Comparison of ENCODE assay signal across 15 mouse cellular contexts in the genomic region with DNA sequence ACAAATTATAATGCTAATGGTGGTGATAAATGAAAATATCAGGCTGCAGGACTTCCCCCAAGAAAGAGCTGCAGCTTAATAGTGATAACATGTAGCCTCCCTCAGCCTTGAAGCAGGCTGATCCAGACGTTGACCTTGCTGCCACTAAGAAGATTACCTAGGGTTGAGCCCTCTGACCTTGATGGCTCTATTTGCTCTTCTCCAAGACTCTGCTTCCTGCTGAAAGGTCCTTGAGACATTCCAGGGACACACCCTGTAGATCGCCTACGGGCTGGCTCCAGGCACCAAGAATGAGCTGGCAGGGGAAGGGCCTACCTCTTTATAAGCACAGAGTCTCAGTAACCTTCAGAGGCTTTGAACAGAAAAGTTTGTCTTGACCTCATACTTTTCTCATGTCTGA. TPM values are rescaled to one million over a fixed set of nuclear protein-coding genes. Genes with fewer than 3 reads are reported as not detected.
A peak's percentile ranks its signal among the peaks of the same experiment; 100 is the strongest.
DNase-seq lines count a peak whose midpoint lies in the region.
"Not testable (repeated sequence)": the region's sequence is repeated elsewhere in the genome, so short reads cannot be mapped to it uniquely, and the experiment has no call there.
"Had no signal": no experiment of that assay in that cellular context is flagged by ENCODE, and none has a peak within 500 bp of the region (broad histone marks: within the 10 kb centered on the region; RNA-seq: fewer than 3 reads in every experiment).

No protein-coding gene starts in this region.

- H3K27ac ChIP-seq in ES-E14 (ENCODE audit: insufficient read depth, low read depth, low read length, poor library complexity, severe bottlenecking), result not testable (repeated sequence)

- in situ Hi-C loops in ES-E14 (cut with MboI; ENCODE audit: low sequenced_read_pairs in 2 of 2, unreplicated experiment in 2 of 2), result not testable (repeated sequence)

- H3K9me3 ChIP-seq in ES-E14 (ENCODE audit: control insufficient read depth, insufficient read depth, low read depth, low read length), result not testable (repeated sequence)

- H3K4me1 ChIP-seq in ES-E14 (ENCODE audit: control insufficient read depth in 2 of 2, insufficient read depth in 2 of 2, low read length in 2 of 2, poor library complexity in 1 of 2), result not testable (repeated sequence)

- not testable (repeated sequence) for H3K36me3 ChIP-seq in ES-E14 (ENCODE audit: control insufficient read depth, insufficient read depth, low read length, poor library complexity, severe bottlenecking)

- not testable (repeated sequence) for H3K4me3 ChIP-seq in ES-E14 (ENCODE audit: insufficient read depth in 1 of 2, low read depth in 1 of 2, low read length in 2 of 2, poor library complexity in 1 of 2, severe bottlenecking in 1 of 2)

- DNase-seq in ES-CJ7 (ENCODE audit: low read depth, low spot score) (peak; percentile 60), ES-E14 (ENCODE audit: low read depth, low spot score) (peak; percentile 4), R1 (ENCODE audit: low read depth, low spot score) (peak; percentile 80), ZHBTc4 (ENCODE audit: low read depth, low spot score) (peak; percentile 74)

- not testable (repeated sequence) for H3K9ac ChIP-seq in ES-E14 (ENCODE audit: insufficient read depth, low read depth, low read length, poor library complexity, severe bottlenecking)

RNA-seq across cellular contexts. Expression of a gene that starts 5.8 kb away (rescaled TPM):
- 0.69 and 1.1 TPM in 2 replicates for total RNA-seq in ES-E14 (2012; rRNA removed)
- total RNA-seq: adrenal gland, adult 18-20 months; adrenal gland, adult 2 months; adrenal gland, adult 8-10 months; adrenal gland, postnatal 10 days; adrenal gland, postnatal 14 days; adrenal gland, postnatal 25 days; adrenal gland, postnatal 36 days; adrenal gland, postnatal 4 days; CH12.LX; MEL had no signal

RNA-seq across cellular contexts. Expression of a gene that starts 48.1 kb away (rescaled TPM):
- total RNA-seq in ES-E14 (2012; rRNA removed), result not detected in 2 replicates
- total RNA-seq: adrenal gland, adult 18-20 months; adrenal gland, adult 2 months; adrenal gland, adult 8-10 months; adrenal gland, postnatal 10 days; adrenal gland, postnatal 14 days; adrenal gland, postnatal 25 days; adrenal gland, postnatal 36 days; adrenal gland, postnatal 4 days; CH12.LX; G1E; MEL had no signal

RNA-seq across cellular contexts. Expression of a gene that starts 56.4 kb away (rescaled TPM):
- total RNA-seq in ES-E14 (2012; rRNA removed), result 5.1 and 5.7 TPM in 2 replicates
- total RNA-seq: adrenal gland, adult 18-20 months; adrenal gland, adult 2 months; adrenal gland, adult 8-10 months; adrenal gland, postnatal 10 days; adrenal gland, postnatal 14 days; adrenal gland, postnatal 25 days; adrenal gland, postnatal 36 days; adrenal gland, postnatal 4 days; G1E; MEL had no signal

Comparison
In these comparisons a context has a peak if more than half of its experiments do, and no peak if none do; other contexts are left out.
1. DNase-seq: peak in every context shown above with its lines; median percentile 80 in R1; 74 in ZHBTc4; 60 in ES-CJ7; 4 in ES-E14.